Mouse (Mus musculus): ENCODE results near the gene Klhdc7a. TPM values are rescaled to one million over a fixed set of nuclear protein-coding genes. Genes with fewer than 3 reads are reported as not detected.

Klhdc7a gene
- polyA plus RNA-seq, 1 experiment from 2014 or later = 0.98 TPM

DNA sequence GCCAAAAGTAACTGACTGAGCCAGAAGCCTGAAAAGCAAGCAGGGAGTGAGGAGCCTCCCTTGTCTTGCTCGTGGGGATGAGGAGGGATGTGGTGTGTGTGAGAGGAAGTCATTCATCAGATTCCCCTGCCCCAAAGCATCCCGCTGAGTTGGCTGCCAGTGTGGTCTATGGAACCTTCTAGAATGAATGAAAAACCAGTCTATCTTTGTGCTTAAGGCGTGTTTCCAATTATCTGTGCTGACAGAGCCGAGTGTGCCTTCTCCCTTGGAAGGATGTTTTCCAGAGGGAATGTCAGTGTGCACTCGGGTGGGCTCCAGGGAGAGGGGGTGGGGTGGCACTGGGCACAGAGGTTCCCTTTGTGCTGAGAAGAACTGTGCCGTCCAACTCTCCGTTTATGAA, 19.2 kb downstream of the Klhdc7a start:
- no peak for ATAC-seq (ENCODE audit: insufficient read depth, low FRiP score)
- no peak overlapping the region for H3K9ac ChIP-seq (ENCODE audit: low read length)
- no peak overlapping the region for H3K4me3 ChIP-seq (replicated peaks; ENCODE audit: low read length)
- 0 out of 2 replicates have a peak, but pooled peaks cover 3% of the 10 kb centered on the region for H3K4me1 ChIP-seq (ENCODE audit: control insufficient read depth, insufficient read depth, low read length)
- no peaks in the 10 kb centered on the region; the same call in 1 of the 2 replicates for H3K9me3 ChIP-seq (replicated peaks; ENCODE audit: control insufficient read depth, low read length)
- H3K27me3 ChIP-seq (ENCODE audit: control insufficient read depth, insufficient read depth, low read length) = no peaks in the 10 kb centered on the region; the same call in 1 of the 2 replicates
- no peaks in the 10 kb centered on the region for H3K36me3 ChIP-seq (ENCODE audit: control insufficient read depth, insufficient read depth, low read length)
- no peak overlapping the region for H3K27ac ChIP-seq (ENCODE audit: low read length)
- WGBS = 18% methylated on average over 7 of the region's 7 CpGs
- H3K4me2 ChIP-seq (ENCODE audit: low read depth, low read length) = no peak overlapping the region

DNA sequence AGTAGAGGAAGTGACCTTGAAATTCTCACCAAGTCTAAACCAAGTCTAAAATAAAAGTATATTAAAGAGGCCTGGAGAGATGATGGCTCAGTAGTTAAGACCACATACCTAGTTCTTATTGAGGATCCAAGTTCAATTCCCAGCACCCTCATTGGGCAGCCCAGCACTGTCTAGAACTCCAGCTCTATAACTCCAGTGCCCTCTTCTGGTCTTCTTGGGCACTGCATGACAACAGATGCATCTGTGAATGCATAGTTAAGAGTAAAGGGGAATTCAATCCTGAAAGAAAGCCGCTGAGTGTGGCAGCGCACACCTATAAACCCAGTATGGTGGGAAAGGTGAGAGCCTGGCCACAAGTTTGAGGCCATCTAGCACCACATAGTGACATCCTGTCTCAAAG, 20.5 kb downstream of the Klhdc7a start:
- H3K27me3 ChIP-seq (ENCODE audit: control insufficient read depth, insufficient read depth, low read length) = no peaks in the 10 kb centered on the region; the same call in 1 of the 2 replicates
- H3K36me3 ChIP-seq (ENCODE audit: control insufficient read depth, insufficient read depth, low read length) = no peaks in the 10 kb centered on the region
- WGBS = 91% methylated on average over 2 of the region's 2 CpGs

DNA sequence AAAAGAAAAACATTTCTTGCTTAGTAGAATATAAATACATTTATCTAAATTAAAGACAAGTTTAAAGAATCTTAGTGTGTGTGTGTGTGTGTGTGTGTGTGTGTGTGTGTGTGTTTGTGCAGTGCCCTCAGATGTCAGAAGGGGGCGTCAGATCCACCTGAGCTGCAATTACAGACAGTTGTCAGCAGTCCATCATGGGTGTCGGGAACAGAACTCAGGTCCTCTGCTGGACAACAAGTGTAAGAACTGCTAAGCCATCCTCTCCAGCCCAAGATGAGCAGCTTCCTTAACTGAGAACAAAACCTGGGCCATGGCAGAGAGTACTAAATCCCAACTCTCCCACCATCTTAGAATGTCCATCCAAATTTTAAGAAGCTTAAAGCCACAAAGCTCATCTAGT, 26.0 kb downstream of the Klhdc7a start:
- no peak overlapping the region for H3K4me3 ChIP-seq (replicated peaks; ENCODE audit: low read length)
- H3K9me3 ChIP-seq (replicated peaks; ENCODE audit: control insufficient read depth, low read length) = no peaks in the 10 kb centered on the region
- H3K27me3 ChIP-seq (ENCODE audit: control insufficient read depth, insufficient read depth, low read length) = no peaks in the 10 kb centered on the region
- no peak overlapping the region for H3K27ac ChIP-seq (ENCODE audit: low read length)
- no peaks in the 10 kb centered on the region for H3K4me1 ChIP-seq (ENCODE audit: control insufficient read depth, insufficient read depth, low read length)
- no peak overlapping the region for H3K9ac ChIP-seq (ENCODE audit: low read length)
- WGBS = 83% methylated on average over 2 of the region's 2 CpGs
- no peaks in the 10 kb centered on the region for H3K36me3 ChIP-seq (ENCODE audit: control insufficient read depth, insufficient read depth, low read length)
- H3K4me2 ChIP-seq (ENCODE audit: low read depth, low read length) = no peak overlapping the region
- no peak for ATAC-seq (ENCODE audit: insufficient read depth, low FRiP score)

More for the DNA sequence above, 20.5 kb downstream of the Klhdc7a start:
- H3K9me3 ChIP-seq (replicated peaks; ENCODE audit: control insufficient read depth, low read length) = no peaks in the 10 kb centered on the region; the same call in 1 of the 2 replicates
- no peak overlapping the region for H3K4me2 ChIP-seq (ENCODE audit: low read depth, low read length)
- H3K9ac ChIP-seq (ENCODE audit: low read length) = no peak overlapping the region
- no peak for ATAC-seq (ENCODE audit: insufficient read depth, low FRiP score)
- H3K27ac ChIP-seq (ENCODE audit: low read length) = no peak overlapping the region
- H3K4me1 ChIP-seq (ENCODE audit: control insufficient read depth, insufficient read depth, low read length) = 0 out of 2 replicates have a peak, but pooled peaks cover 3% of the 10 kb centered on the region
- H3K4me3 ChIP-seq (replicated peaks; ENCODE audit: low read length) = no peak overlapping the region

DNA sequence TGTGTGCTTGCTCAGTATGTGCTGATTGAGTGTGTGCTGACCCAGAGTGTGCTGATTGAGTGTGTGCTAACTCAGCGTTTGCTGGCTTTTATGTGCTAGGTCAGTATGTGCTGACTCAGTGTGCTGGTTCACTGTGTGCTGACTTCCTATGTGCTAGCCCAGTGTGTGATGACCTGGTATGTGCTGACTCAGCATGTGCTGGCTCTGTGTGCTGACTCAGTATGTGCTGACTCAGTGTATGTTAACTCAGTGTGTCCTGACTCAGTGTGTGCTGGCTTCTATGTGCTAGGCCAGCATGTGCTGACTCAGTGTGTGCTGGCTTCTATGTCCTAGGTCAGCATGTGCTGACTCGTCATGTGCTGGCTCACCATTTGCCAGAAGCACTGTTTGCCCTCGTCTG, 32.3 kb downstream of the Klhdc7a start:
- Histone ChIP-seq H3K4me3 (replicated peaks; ENCODE audit: low read length) (no peak overlapping the region), H3K27ac (ENCODE audit: low read length) (no peak overlapping the region), H3K9ac (ENCODE audit: low read length) (no peak overlapping the region), H3K9me3 (replicated peaks; ENCODE audit: control insufficient read depth, low read length) (no peaks in the 10 kb centered on the region), H3K36me3 (ENCODE audit: control insufficient read depth, insufficient read depth, low read length) (no peaks in the 10 kb centered on the region), H3K4me2 (ENCODE audit: low read depth, low read length) (no peak overlapping the region), H3K4me1 (ENCODE audit: control insufficient read depth, insufficient read depth, low read length) (no peaks in the 10 kb centered on the region), H3K27me3 (ENCODE audit: control insufficient read depth, insufficient read depth, low read length) (no peaks in the 10 kb centered on the region)
- ATAC-seq (ENCODE audit: insufficient read depth, low FRiP score) = no peak
- 63% methylated on average over 3 of the region's 3 CpGs for WGBS

DNA sequence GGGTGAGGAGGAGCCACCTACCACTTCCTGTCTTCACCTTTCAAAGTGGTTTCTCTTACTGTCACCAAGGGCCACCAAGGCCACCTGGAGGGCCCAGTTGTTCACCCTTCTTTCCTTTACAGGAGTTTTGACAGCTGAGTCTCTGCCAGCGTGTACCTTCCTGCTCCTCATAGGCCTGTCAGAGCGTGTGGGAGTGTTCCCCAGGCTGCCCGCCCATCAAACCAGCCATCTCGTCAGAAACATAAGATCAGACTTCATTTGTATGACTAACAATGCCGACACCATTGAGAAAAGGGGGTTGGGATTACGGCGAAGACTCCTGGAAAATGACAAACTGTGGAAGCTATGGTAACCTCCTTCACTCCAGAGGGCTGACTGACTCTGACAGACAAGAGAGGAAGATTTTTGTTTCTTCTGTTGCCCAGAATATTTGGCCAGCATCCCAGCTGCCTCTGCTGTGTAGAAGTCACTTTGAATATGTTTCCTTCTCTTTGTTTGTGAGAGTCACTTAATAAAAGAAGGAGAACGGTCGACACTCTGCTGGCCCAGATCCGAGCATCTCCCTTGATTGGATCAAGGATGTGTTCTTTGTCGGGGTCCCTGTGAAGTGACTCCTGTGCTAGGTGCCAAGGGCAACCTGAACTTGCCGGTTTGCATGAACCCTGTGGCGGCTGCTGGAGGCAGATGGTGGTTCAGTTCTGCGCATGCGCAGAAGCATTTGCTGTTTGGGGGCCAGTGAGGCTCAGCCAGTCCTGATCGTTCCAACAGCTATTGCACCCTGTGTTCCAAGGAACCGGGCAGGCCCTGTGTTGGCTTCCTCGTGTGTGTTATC, 34.6 kb downstream of the Klhdc7a start:
- Histone ChIP-seq H3K4me1 (ENCODE audit: control insufficient read depth, insufficient read depth, low read length) (no peaks in the 10 kb centered on the region), H3K4me2 (ENCODE audit: low read depth, low read length) (no peak overlapping the region), H3K9ac (ENCODE audit: low read length) (no peak overlapping the region), H3K9me3 (replicated peaks; ENCODE audit: control insufficient read depth, low read length) (no peaks in the 10 kb centered on the region), H3K27me3 (ENCODE audit: control insufficient read depth, insufficient read depth, low read length) (no peaks in the 10 kb centered on the region), H3K4me3 (replicated peaks; ENCODE audit: low read length) (no peak overlapping the region), H3K27ac (ENCODE audit: low read length) (no peak overlapping the region), H3K36me3 (ENCODE audit: control insufficient read depth, insufficient read depth, low read length) (no peaks in the 10 kb centered on the region)
- 70% methylated on average over 18 of the region's 18 CpGs for WGBS
- no peak for ATAC-seq (ENCODE audit: insufficient read depth, low FRiP score)

DNA sequence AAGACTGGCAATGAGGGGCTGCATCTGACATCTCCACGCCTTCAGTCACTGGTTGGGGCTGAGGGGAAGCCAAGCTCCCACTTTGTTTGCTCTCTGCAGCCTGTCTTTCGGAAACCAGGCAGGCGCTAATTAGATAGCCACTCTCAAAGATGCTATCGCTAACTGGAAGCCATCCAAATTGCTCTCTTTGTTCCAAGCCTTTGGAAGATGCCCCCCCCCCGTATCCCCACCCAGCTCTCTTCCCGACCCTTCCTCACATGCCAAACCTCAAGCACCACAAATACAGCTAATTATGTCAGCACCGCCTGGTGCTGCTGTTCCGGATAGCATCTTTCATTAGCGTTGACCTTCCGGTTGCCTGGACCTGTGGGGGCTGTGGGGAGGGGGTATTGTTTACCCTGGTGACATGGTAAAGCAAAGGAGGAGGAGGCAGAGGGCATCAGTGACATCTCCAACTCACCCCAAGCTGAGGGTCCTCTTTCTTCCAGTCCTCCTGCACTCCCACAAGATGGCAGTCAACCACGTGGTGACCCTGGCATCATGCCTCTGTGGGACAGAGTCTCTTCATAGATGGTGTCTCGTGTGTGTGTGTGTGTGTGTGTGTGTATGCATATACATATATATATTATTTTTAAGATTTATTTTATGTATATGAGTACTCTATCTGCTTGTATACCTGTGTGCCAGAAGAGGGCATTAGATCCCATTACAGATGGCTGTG, 35.9 kb downstream of the Klhdc7a start:
- H3K36me3 ChIP-seq (ENCODE audit: control insufficient read depth, insufficient read depth, low read length) = no peaks in the 10 kb centered on the region
- H3K4me2 ChIP-seq (ENCODE audit: low read depth, low read length) = no peak overlapping the region
- no peak overlapping the region for H3K4me3 ChIP-seq (replicated peaks; ENCODE audit: low read length)
- H3K27me3 ChIP-seq (ENCODE audit: control insufficient read depth, insufficient read depth, low read length) = peaks cover 2% of the 10 kb centered on the region
- H3K4me1 ChIP-seq (ENCODE audit: control insufficient read depth, insufficient read depth, low read length) = no peaks in the 10 kb centered on the region
- 26% methylated on average over 12 of the region's 12 CpGs for WGBS
- H3K9me3 ChIP-seq (replicated peaks; ENCODE audit: control insufficient read depth, low read length) = no peaks in the 10 kb centered on the region
- no peak overlapping the region for H3K9ac ChIP-seq (ENCODE audit: low read length)
- no peak overlapping the region for H3K27ac ChIP-seq (ENCODE audit: low read length)
- ATAC-seq (ENCODE audit: insufficient read depth, low FRiP score) = no peak

DNA sequence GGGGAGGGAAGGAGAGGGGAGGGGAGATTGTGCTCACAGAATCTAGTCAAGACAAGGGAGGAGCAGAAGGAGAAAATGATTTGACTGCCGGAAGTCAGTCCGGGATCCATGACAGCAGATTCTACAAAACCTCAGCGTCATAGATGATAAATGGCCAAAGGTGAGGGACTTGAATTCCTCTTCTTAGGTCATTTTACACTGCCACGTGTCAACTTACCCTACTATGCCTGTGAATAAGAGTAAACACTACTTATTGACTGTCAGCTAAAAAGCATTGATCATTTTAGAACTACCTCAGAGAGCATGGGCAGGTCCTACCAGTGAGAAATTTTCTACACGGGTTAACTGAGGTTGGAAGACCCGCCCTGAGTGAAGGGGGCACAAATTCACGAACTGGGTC, 36.9 kb downstream of the Klhdc7a start:
- Histone ChIP-seq H3K9ac (ENCODE audit: low read length) (no peak overlapping the region), H3K27ac (ENCODE audit: low read length) (no peak overlapping the region), H3K36me3 (ENCODE audit: control insufficient read depth, insufficient read depth, low read length) (no peaks in the 10 kb centered on the region), H3K4me1 (ENCODE audit: control insufficient read depth, insufficient read depth, low read length) (0 out of 2 replicates have a peak, but pooled peaks cover 3% of the 10 kb centered on the region), H3K4me3 (replicated peaks; ENCODE audit: low read length) (no peak overlapping the region), H3K4me2 (ENCODE audit: low read depth, low read length) (no peak overlapping the region), H3K9me3 (replicated peaks; ENCODE audit: control insufficient read depth, low read length) (no peaks in the 10 kb centered on the region), H3K27me3 (ENCODE audit: control insufficient read depth, insufficient read depth, low read length) (peaks cover 7% of the 10 kb centered on the region)
- WGBS = 11% methylated on average over 7 of the region's 7 CpGs
- no peak for ATAC-seq (ENCODE audit: insufficient read depth, low FRiP score)

DNA sequence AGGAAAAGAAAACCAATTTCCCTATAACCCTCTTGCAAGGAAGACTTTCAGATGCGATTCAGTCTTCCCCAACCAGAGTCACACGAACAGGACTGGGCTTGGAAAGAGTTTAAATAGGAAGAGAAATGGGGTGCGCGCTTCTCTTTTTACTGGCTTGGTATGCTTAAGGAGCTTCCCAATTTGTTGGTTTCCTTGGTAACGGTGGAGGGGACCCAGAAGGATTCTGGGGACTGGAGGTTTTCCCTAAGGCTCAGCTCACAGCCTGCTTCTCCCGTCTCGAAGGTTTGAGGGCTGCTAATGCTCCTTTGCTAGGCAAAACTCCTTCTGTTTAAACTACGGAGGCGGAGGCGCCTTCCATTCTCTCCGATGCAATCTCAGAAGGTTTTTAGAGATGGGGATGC, 41.7 kb downstream of the Klhdc7a start:
- ATAC-seq (ENCODE audit: insufficient read depth, low FRiP score) = no peak
- Histone ChIP-seq H3K36me3 (ENCODE audit: control insufficient read depth, insufficient read depth, low read length) (no peaks in the 10 kb centered on the region), H3K27ac (ENCODE audit: low read length) (no peak overlapping the region), H3K27me3 (ENCODE audit: control insufficient read depth, insufficient read depth, low read length) (peaks cover 16% of the 10 kb centered on the region), H3K9me3 (replicated peaks; ENCODE audit: control insufficient read depth, low read length) (no peaks in the 10 kb centered on the region; the same call in 1 of the 2 replicates), H3K4me1 (ENCODE audit: control insufficient read depth, insufficient read depth, low read length) (peaks cover 9% of the 10 kb centered on the region; the same call in 1 of the 2 replicates), H3K4me3 (replicated peaks; ENCODE audit: low read length) (peak overlapping the region; percentile 14; the same call in 1 of the 2 replicates), H3K4me2 (ENCODE audit: low read depth, low read length) (peak overlapping the region; percentile 45; the same call in 1 of the 2 replicates), H3K9ac (ENCODE audit: low read length) (no peak overlapping the region)
- 6% methylated on average over 11 of the region's 11 CpGs for WGBS
